Mouse (Mus musculus) spleen, adult 2 months (tissue): ENCODE data around the gene Polr3f.

Experiments used
- CTCF ChIP-seq: fragments of 200-500 bp; IDR thresholded peaks from 2 replicates; pipeline ENCODE4 v1.5.1; 2011; ENCODE audit warnings: mild to moderate bottlenecking, inconsistent platforms; ENCODE audit not compliant: insufficient read depth, insufficient read length, insufficient replicate concordance; ENCODE audit errors: extremely low read depth
- POLR2A ChIP-seq: fragments of 200-500 bp; IDR thresholded peaks from 2 replicates; pipeline ENCODE4 v1.6.1; 2011; ENCODE audit warnings: low read depth, low read length, inconsistent platforms

GRCm38 (mm10) chr2:144555286-144555819 is 27.8 kb downstream of the Polr3f start:
- TF ChIP-seq CTCF = no peak
- TF ChIP-seq POLR2A = no peak
